In the genomic region with DNA sequence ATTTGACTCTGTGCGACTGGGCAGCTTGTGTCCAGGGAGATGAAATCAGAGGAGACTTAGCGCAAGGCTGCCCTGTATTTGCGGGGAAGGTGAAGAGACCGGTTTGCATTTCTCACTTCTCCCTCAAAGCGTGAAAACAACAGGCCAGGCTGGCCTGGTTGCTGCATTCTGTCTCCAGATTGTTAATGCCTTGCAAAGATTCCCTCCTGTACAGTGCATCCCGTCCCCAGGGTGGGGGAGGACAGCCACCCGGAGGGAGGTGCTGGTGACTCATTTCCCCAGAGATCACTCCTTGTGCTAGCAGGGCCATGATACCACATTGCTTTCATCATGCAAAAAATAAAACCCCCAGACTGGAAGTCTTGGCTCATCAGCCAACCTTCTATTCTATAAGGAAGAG, we compare ENCODE assay signal across 18 mouse cellular contexts. TPM values are rescaled to one million over a fixed set of nuclear protein-coding genes. Genes with fewer than 3 reads are reported as not detected.
DNase-seq lines count a peak whose midpoint lies in the region; ATAC-seq lines count a peak whose summit lies in the region.
"Had no signal": no experiment of that assay in that cellular context is flagged by ENCODE, and none has a peak within 500 bp of the region (broad histone marks: within the 10 kb centered on the region; RNA-seq: fewer than 3 reads in every experiment).

No protein-coding gene starts in this region.

- H3K27ac ChIP-seq in kidney, embryonic 16.5 days (ENCODE audit: low read length), result no peak overlapping the region
- H3K27ac ChIP-seq: kidney, postnatal 0 days; limb, embryonic 13.5 days had no signal

- H3K9ac ChIP-seq in kidney, embryonic 16.5 days (replicated peaks; ENCODE audit: low read length), result no peak overlapping the region
- H3K9ac ChIP-seq: limb, embryonic 13.5 days had no signal

- peaks cover 7% of the 10 kb centered on the region; the same call in 1 of the 2 replicates for H3K4me1 ChIP-seq in kidney, embryonic 16.5 days (ENCODE audit: insufficient read depth, low read length)
- H3K4me1 ChIP-seq: limb, embryonic 13.5 days had no signal

- no peaks in the 10 kb centered on the region for H3K36me3 ChIP-seq in kidney, embryonic 16.5 days (ENCODE audit: insufficient read depth, low read length)
- H3K36me3 ChIP-seq: limb, embryonic 13.5 days had no signal

- DNase-seq in kidney, postnatal 10 days, result peak; percentile 34
- peak; percentile 78 for DNase-seq in 3134 (ENCODE audit: extremely low read depth, insufficient read length, low spot score)
- DNase-seq in A20 (ENCODE audit: low read depth, low spot score), result peak; percentile 48
- peak; percentile 76 for DNase-seq in adrenal gland, postnatal 25 days
- no peak for DNase-seq in kidney, postnatal 25 days
- DNase-seq: gastrocnemius, postnatal 25 days; layer of hippocampus, postnatal 36 days; lung, adult 2 months; right cerebral cortex, postnatal 4 days had no signal

- no peak for ATAC-seq in kidney, embryonic 16.5 days (ENCODE audit: low FRiP score, low TSS enrichment)
- no peak for ATAC-seq in frontal cortex, adult (ENCODE audit: low TSS enrichment)
- ATAC-seq: forebrain, embryonic 14.5 days had no signal

- no peak overlapping the region for H3K4me3 ChIP-seq in kidney, embryonic 16.5 days (ENCODE audit: low read length)
- H3K4me3 ChIP-seq: limb, embryonic 13.5 days had no signal

- H3K27me3 ChIP-seq in kidney, embryonic 16.5 days (ENCODE audit: insufficient read depth, low read length), result no peaks in the 10 kb centered on the region

- H3K9me3 ChIP-seq in kidney, embryonic 16.5 days (ENCODE audit: low read length), result no peaks in the 10 kb centered on the region
- H3K9me3 ChIP-seq: limb, embryonic 13.5 days had no signal

- 35% methylated on average over 7 of the region's 7 CpGs for WGBS in kidney, embryonic 16.5 days

- H3K4me2 ChIP-seq in kidney, embryonic 16.5 days (replicated peaks; ENCODE audit: low read depth, low read length), result no peak overlapping the region
- H3K4me2 ChIP-seq: limb, embryonic 13.5 days had no signal

RNA-seq across cellular contexts. Expression of gene Tex35, which starts 33.5 kb away (rescaled TPM):
- polyA plus RNA-seq in kidney, embryonic 16.5 days (2015; fragmentation: Nextera tagmentation; extraction: Ambion mirVana), result 0.20 TPM in 1 of 2 replicates, not detected in the other
- not detected in 2 replicates for total RNA-seq in adrenal gland, postnatal 25 days (2021)
- total RNA-seq: ES-E14; gastrocnemius, postnatal 25 days; layer of hippocampus, postnatal 36 days; megakaryocyte, adult 5-6 weeks had no signal
- polyA plus RNA-seq: embryonic facial prominence, embryonic 14.5 days; forebrain, embryonic 14.5 days; heart, embryonic 14.5 days; kidney, postnatal 0 days; limb, embryonic 13.5 days had no signal

Comparison
In these comparisons a context has a peak if more than half of its experiments do, and no peak if none do; other contexts are left out.
1. DNase-seq: peak in kidney, postnatal 10 days (single experiment), 3134 (single experiment), A20 (single experiment) and adrenal gland, postnatal 25 days (single experiment); none in kidney, postnatal 25 days (0 of 2).